Mouse (Mus musculus) right cerebral cortex, adult 2 months (tissue): ENCODE results near the gene Ulk4.
A peak's percentile ranks its signal among the peaks of the same experiment; 100 is the strongest.

Experiments
- DNase-seq, 2 experiments: peaks; one replicate each; pipeline ENCODE4 v3.0.0; 2021 to 2022; ENCODE audit warnings: low spot score in 2 of 2

The Ulk4 gene

GRCm38 (mm10) chr9:121107643-121108042 is 169.4 kb downstream of the Ulk4 start:
- peak; percentile 51 to 56 for DNase-seq

- DNase-seq: no peak
These were observed 169.9 kb downstream of the Ulk4 start for GRCm38 (mm10) chr9:121107101-121107500.

- DNase-seq: no peak
These were observed 175.5 kb downstream of the Ulk4 start for GRCm38 (mm10) chr9:121101516-121101915.

GRCm38 (mm10) chr9:121099453-121099852 is 177.5 kb downstream of the Ulk4 start:
- no peak for DNase-seq

- DNase-seq: no peak
These were observed 183.2 kb downstream of the Ulk4 start for GRCm38 (mm10) chr9:121093760-121094159.

- DNase-seq: no peak
These were observed 184.4 kb downstream of the Ulk4 start for GRCm38 (mm10) chr9:121092568-121092967.

GRCm38 (mm10) chr9:121091016-121091735 is 185.8 kb downstream of the Ulk4 start:
- no peak for DNase-seq

GRCm38 (mm10) chr9:121087661-121088060 is 189.3 kb downstream of the Ulk4 start:
- no peak for DNase-seq

GRCm38 (mm10) chr9:121084191-121084590 is 192.8 kb downstream of the Ulk4 start:
- DNase-seq: no peak

- no peak for DNase-seq
These were observed 196.2 kb downstream of the Ulk4 start for GRCm38 (mm10) chr9:121080834-121081233.

- DNase-seq: no peak
These were observed 196.6 kb downstream of the Ulk4 start for GRCm38 (mm10) chr9:121080413-121080812.

GRCm38 (mm10) chr9:121079388-121080088 is 197.5 kb downstream of the Ulk4 start:
- no peak for DNase-seq

GRCm38 (mm10) chr9:121076291-121076690 is 200.7 kb downstream of the Ulk4 start:
- no peak for DNase-seq

GRCm38 (mm10) chr9:121075246-121075645 is 201.8 kb downstream of the Ulk4 start:
- DNase-seq: peak; percentile 80 to 87

- DNase-seq: peak in 1 of 2 experiments; percentile 21
These were observed 202.3 kb downstream of the Ulk4 start for GRCm38 (mm10) chr9:121074726-121075125.

- no peak for DNase-seq
These were observed 204.8 kb downstream of the Ulk4 start for GRCm38 (mm10) chr9:121072127-121072757.

- DNase-seq: no peak
These were observed 205.4 kb downstream of the Ulk4 start for GRCm38 (mm10) chr9:121071461-121072126.

- peak in 1 of 2 experiments; percentile 23 for DNase-seq
These were observed 205.9 kb downstream of the Ulk4 start for GRCm38 (mm10) chr9:121071050-121071449.

- DNase-seq: no peak
These were observed 208.9 kb downstream of the Ulk4 start for GRCm38 (mm10) chr9:121068115-121068514.

GRCm38 (mm10) chr9:121067043-121067442 is 210.0 kb downstream of the Ulk4 start:
- no peak for DNase-seq

GRCm38 (mm10) chr9:121065383-121065978 is 211.5 kb downstream of the Ulk4 start:
- DNase-seq: no peak
